Mouse (Mus musculus) testis, adult 2 months (tissue): ENCODE measurements around the gene Olfr248.

Source experiments
- CTCF ChIP-seq: fragments of 200-500 bp; IDR thresholded peaks from 2 replicates; pipeline ENCODE4 v1.5.1; 2012; ENCODE audit warnings: low read depth, mild to moderate bottlenecking, inconsistent platforms, low read length, moderate library complexity; ENCODE audit not compliant: control insufficient read depth, insufficient read depth, insufficient replicate concordance
- POLR2A ChIP-seq: fragments of 200-500 bp; IDR thresholded peaks from 2 replicates; pipeline ENCODE4 v1.6.1; 2012; ENCODE audit warnings: low read depth, mild to moderate bottlenecking, inconsistent platforms, low read length, moderate library complexity; ENCODE audit not compliant: control insufficient read depth

- TF ChIP-seq CTCF (no peak), POLR2A (no peak)
Observed at GRCm38 (mm10) chr1:174373799-174374198, 17.0 kb upstream of the Olfr248 start.
